Mouse (Mus musculus) stomach, postnatal 0 days (tissue): ENCODE data around the gene Wars2. TPM values are rescaled to one million over a fixed set of nuclear protein-coding genes. Genes with fewer than 3 reads are reported as not detected.
A peak's percentile ranks its signal among the peaks of the same experiment; 100 is the strongest.

Experiments used
- ATAC-seq: fragments of 200-750 bp; cut with Nextera tagmentation; 2 replicates; pipeline ENCODE4 v1.8.0; 2017; ENCODE audit not compliant: low FRiP score, low TSS enrichment
- DNase-seq: peaks from one replicate; pipeline ENCODE4 v3.0.0-alpha.2; 2016; ENCODE audit warnings: low spot score
- H3K27ac ChIP-seq: fragments of 300-500 bp; sonication (generic); replicated peaks from 2 replicates; pipeline ENCODE4 v1.5.1; 2014; ENCODE audit warnings: mild to moderate bottlenecking, control low read depth
- H3K27me3 ChIP-seq: fragments of 300-500 bp; sonication (generic); 2 replicates; pipeline ENCODE4 v1.6.1; 2014; ENCODE audit warnings: low read length; ENCODE audit not compliant: control insufficient read depth, insufficient read depth
- H3K36me3 ChIP-seq: fragments of 300-500 bp; sonication (generic); 2 replicates; pipeline ENCODE4 v1.6.1; 2014; ENCODE audit warnings: low read length, mixed read lengths; ENCODE audit not compliant: control insufficient read depth, insufficient read depth
- H3K4me1 ChIP-seq: fragments of 300-500 bp; sonication (generic); replicated peaks from 2 replicates; pipeline ENCODE4 v1.6.1; 2014; ENCODE audit warnings: antibody characterized with exemption; ENCODE audit not compliant: control insufficient read depth, insufficient read depth
- H3K4me2 ChIP-seq: fragments of 300-500 bp; sonication (generic); replicated peaks from 2 replicates; pipeline ENCODE4 v1.6.1; 2014; ENCODE audit warnings: low read depth, mild to moderate bottlenecking, control low read depth, moderate library complexity
- H3K4me3 ChIP-seq: fragments of 300-500 bp; sonication (generic); 2 replicates; pipeline ENCODE4 v1.5.1; 2014; ENCODE audit warnings: low read depth, low read length, control low read depth
- H3K9ac ChIP-seq: fragments of 300-500 bp; sonication (generic); 2 replicates; pipeline ENCODE4 v1.6.1; 2014; ENCODE audit warnings: mild to moderate bottlenecking, low read length, control low read depth, mixed read lengths
- H3K9me3 ChIP-seq: fragments of 300-500 bp; sonication (generic); 2 replicates; pipeline ENCODE4 v1.6.1; 2016; ENCODE audit warnings: low read length; ENCODE audit not compliant: control insufficient read depth
- CTCF ChIP-seq: IDR thresholded peaks from 2 replicates; pipeline ENCODE4 v1.5.1; 2016; ENCODE audit warnings: antibody characterized with exemption, low read depth, mild to moderate bottlenecking, moderate library complexity
- EP300 ChIP-seq: optimal IDR thresholded peaks from 2 replicates; pipeline ENCODE3; 2016; ENCODE audit warnings: antibody characterized with exemption
- WGBS: fragments of 180-500 bp; shearing (Covaris S2); extraction: QIAGEN DNeasy Blood & Tissue Kit; methylation state at CpG from one replicate; pipeline ENCODE4 v1.1.7; 2014; 5-methylcytosine and 5-hydroxymethylcytosine counted together
- polyA plus RNA-seq: library from polyadenylated mRNA; unstranded; fragments of >200 nt; fragmentation: Nextera tagmentation; extraction: Ambion mirVana; gene quantifications from 2 replicates; pipeline ENCODE4 v1.2.1, GENCODE M21; 2015

Gene Wars2
- polyA plus RNA-seq, 1 experiment from 2014 or later, result 3.1 TPM

DNA sequence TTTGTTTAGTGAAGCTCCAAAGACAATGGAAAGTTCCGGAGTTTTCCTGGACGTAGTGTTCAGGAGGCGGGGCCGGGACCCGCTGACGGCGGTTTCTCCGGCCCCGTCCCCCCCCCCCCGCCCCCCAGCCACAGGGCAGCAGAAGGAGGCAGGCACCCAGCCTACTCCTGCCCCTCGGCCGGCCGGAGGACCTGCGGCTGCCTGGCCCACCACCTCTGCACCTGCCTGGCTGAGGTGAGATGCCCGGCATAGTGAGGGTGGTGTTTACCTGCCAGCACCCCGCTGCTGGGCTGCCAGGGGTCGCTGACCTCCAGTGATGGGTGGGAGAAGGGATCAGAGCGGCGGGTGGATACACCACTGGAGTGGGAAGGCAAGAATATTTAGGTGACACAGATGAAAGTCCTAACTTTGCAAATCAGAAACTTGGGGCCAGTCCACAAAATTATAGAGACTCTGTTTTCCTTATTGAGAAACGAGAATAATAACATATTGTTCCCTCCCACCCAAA lies 99.4 kb downstream of the Wars2 start, which contains the start of gene Tbx15:
Gene Tbx15 (plus strand): TSS at position 169 of the 508 bp plus-strand sequence.
- Histone ChIP-seq H3K36me3 (no peaks in the 10 kb centered on the region), H3K9me3 (no peaks in the 10 kb centered on the region), H3K27me3 (peaks cover 27% of the 10 kb centered on the region), H3K27ac (no peak within 1 kb of the TSS), H3K4me3 (peak within 1 kb of the TSS; percentile 18), H3K4me1 (no peaks in the 10 kb centered on the region), H3K9ac (no peak within 1 kb of the TSS), H3K4me2 (peak within 1 kb of the TSS; percentile 32)
- ATAC-seq, result no peak
- 3% methylated on average over 19 of the region's 20 CpGs for WGBS
- TF ChIP-seq EP300 (no peak), CTCF (no peak)
- no peak for DNase-seq

- WGBS, result under 1% methylated on average over 50 of the region's 50 CpGs
- Histone ChIP-seq H3K27ac (no peak overlapping the region), H3K4me2 (peak overlapping the region; percentile 32), H3K9ac (no peak overlapping the region), H3K4me3 (peak overlapping the region; percentile 18), H3K4me1 (no peaks in the 10 kb centered on the region), H3K9me3 (no peaks in the 10 kb centered on the region), H3K36me3 (no peaks in the 10 kb centered on the region), H3K27me3 (peaks cover 23% of the 10 kb centered on the region)
- ATAC-seq (no peak), DNase-seq (no peak)
- TF ChIP-seq CTCF (no peak), EP300 (no peak)
These were observed 100.2 kb downstream of the Wars2 start for GRCm38 (mm10) chr3:99240811-99241738.

DNA sequence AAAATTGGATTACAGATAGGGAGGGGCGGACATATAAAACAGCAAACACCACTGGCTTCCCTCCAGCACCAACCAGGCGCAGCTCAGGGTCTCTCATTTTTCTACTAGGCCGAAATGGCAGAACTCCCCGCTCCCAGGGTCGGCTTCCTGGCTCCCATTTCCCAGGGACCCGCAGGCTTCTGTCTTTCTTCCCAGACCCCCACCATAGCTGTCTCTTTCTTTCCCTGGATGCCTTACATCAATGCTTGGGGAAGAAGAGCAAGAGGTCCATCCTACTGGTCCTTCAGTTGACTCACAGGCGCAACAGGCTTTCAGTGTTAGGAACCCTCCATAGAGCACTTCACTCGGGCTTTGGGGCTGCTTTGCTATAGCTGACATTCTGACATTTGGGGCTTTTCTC lies 101.6 kb downstream of the Wars2 start:
- Histone ChIP-seq H3K4me3 (no peak overlapping the region), H3K9ac (no peak overlapping the region), H3K4me1 (no peaks in the 10 kb centered on the region), H3K4me2 (no peak overlapping the region), H3K27me3 (peaks cover 17% of the 10 kb centered on the region), H3K27ac (no peak overlapping the region), H3K36me3 (no peaks in the 10 kb centered on the region), H3K9me3 (no peaks in the 10 kb centered on the region)
- DNase-seq, result no peak
- ATAC-seq, result no peak
- 6% methylated on average over 8 of the region's 8 CpGs for WGBS
- TF ChIP-seq EP300 (no peak), CTCF (no peak)

DNA sequence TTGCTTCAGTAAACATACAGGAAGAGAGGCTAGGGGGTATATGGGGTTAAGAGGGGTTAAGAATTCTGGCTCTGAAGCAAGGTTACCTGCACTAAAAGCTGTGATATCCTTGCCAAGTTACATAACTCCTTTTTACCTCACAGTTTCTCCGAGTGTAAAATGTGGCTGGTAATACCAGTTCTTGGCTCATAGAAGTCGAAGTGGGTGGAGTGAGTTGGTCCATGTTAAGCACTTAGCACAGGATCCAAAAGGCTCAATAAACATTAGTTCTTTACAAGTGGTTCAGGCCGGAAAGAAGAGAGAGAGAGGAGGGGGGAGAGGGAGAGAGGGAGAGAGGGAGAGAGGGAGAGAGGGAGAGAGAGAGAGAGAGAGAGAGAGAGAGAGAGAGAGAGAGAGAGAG lies 104.5 kb downstream of the Wars2 start:
- Histone ChIP-seq H3K27ac (no peak overlapping the region), H3K4me1 (no peaks in the 10 kb centered on the region), H3K9me3 (no peaks in the 10 kb centered on the region), H3K9ac (no peak overlapping the region), H3K27me3 (peaks cover 19% of the 10 kb centered on the region), H3K36me3 (no peaks in the 10 kb centered on the region), H3K4me2 (no peak overlapping the region), H3K4me3 (no peak overlapping the region)
- ATAC-seq (no peak), DNase-seq (no peak)
- TF ChIP-seq CTCF, result no peak
- no peak for TF ChIP-seq EP300
- WGBS, result 9% methylated on average over 3 of the region's 3 CpGs

- no peaks in the 10 kb centered on the region for H3K9me3 ChIP-seq
- H3K4me2 ChIP-seq, result no peak overlapping the region
- no peak overlapping the region for H3K9ac ChIP-seq
- no peak overlapping the region for H3K27ac ChIP-seq
- H3K4me3 ChIP-seq, result no peak overlapping the region
- no peak for TF ChIP-seq CTCF
- 40% methylated on average over 3 of the region's 3 CpGs for WGBS
- ATAC-seq (no peak), DNase-seq (no peak)
- H3K36me3 ChIP-seq, result no peaks in the 10 kb centered on the region
- H3K4me1 ChIP-seq, result no peaks in the 10 kb centered on the region
- H3K27me3 ChIP-seq, result peaks cover 21% of the 10 kb centered on the region
These were observed 105.8 kb downstream of the Wars2 start for GRCm38 (mm10) chr3:99246629-99247028.

DNA sequence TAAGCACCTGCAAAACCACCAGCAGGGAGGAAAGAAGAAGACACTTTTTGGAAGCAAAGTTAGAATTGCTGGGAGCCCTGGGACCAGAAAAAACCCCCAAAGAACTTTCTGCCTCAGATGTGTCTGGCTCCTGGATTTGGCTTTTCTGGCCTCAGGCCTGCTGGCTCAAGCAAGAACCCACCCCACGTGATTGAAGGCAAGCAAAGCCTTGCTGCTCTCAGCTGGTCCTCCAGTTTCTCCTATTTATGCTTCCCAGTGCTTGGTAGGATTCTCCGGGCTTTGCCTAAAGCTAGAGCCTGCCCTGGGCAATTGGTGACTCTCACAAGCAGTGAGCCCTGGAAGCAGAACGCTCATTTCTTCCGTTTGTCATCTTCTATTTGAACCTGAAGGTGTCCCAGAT lies 106.7 kb downstream of the Wars2 start:
- H3K4me1 ChIP-seq, result no peaks in the 10 kb centered on the region
- TF ChIP-seq EP300 (no peak), CTCF (no peak)
- DNase-seq (no peak), ATAC-seq (no peak)
- no peaks in the 10 kb centered on the region for H3K9me3 ChIP-seq
- no peak overlapping the region for H3K4me2 ChIP-seq
- no peak overlapping the region for H3K27ac ChIP-seq
- H3K27me3 ChIP-seq, result peaks cover 21% of the 10 kb centered on the region
- 12% methylated on average over 4 of the region's 4 CpGs for WGBS
- no peak overlapping the region for H3K9ac ChIP-seq
- H3K4me3 ChIP-seq, result no peak overlapping the region
- H3K36me3 ChIP-seq, result no peaks in the 10 kb centered on the region
